ENCODE assay signal across 8 mouse cellular contexts in genomic region chr7:127966371-127966918, GRCm38 (mm10). TPM values are rescaled to one million over a fixed set of nuclear protein-coding genes. Genes with fewer than 3 reads are reported as not detected.
DNase-seq lines count a peak whose midpoint lies in the region; ATAC-seq lines count a peak whose summit lies in the region.

No protein-coding gene starts in this region.

- peak; percentile 25 to 28 for DNase-seq in spleen, postnatal 10 days (ENCODE audit: low spot score in 2 of 2)
- no peak for DNase-seq in spleen, adult 18-20 months
- DNase-seq in cerebellum, postnatal 25 days, result peak; percentile 20 to 23
- no peak for DNase-seq in liver, embryonic 13.5 days
- DNase-seq in thymus, postnatal 0 days (ENCODE audit: low spot score), result peak; percentile 40
- no peak for DNase-seq in gastrocnemius, postnatal 4 days (ENCODE audit: low spot score in 2 of 2)

- ATAC-seq in heart, embryonic 14.5 days (ENCODE audit: insufficient number of reproducible peaks, insufficient read depth, low FRiP score, low read depth), result no peak
- ATAC-seq in liver, embryonic 13.5 days (ENCODE audit: low read depth), result no peak
- ATAC-seq in megakaryocyte progenitor cell, adult 5-6 weeks (replicated peaks; ENCODE audit: poor library complexity), result no peak

- no peaks in the 10 kb centered on the region for H3K9me3 ChIP-seq in heart, embryonic 14.5 days (ENCODE audit: control insufficient read depth, low read length)
- H3K9me3 ChIP-seq in liver, embryonic 13.5 days (replicated peaks), result no peaks in the 10 kb centered on the region

- H3K36me3 ChIP-seq in heart, embryonic 14.5 days (ENCODE audit: control insufficient read depth, insufficient read depth, low read length), result peaks cover 22% of the 10 kb centered on the region
- H3K36me3 ChIP-seq in liver, embryonic 13.5 days, result peaks cover 26% of the 10 kb centered on the region

- no peaks in the 10 kb centered on the region for H3K27me3 ChIP-seq in heart, embryonic 14.5 days (ENCODE audit: control insufficient read depth, insufficient read depth, low read length)
- no peaks in the 10 kb centered on the region for H3K27me3 ChIP-seq in liver, embryonic 13.5 days

- H3K27ac ChIP-seq in heart, embryonic 14.5 days (replicated peaks in 1 of 2; ENCODE audit: control insufficient read depth in 1 of 2, insufficient read depth in 1 of 2, low read depth in 2 of 2, low read length in 2 of 2), result peak overlapping the region; percentile 93 to 98
- H3K27ac ChIP-seq in liver, embryonic 13.5 days, result peak overlapping the region; percentile 93

- peak overlapping the region; percentile 73 for H3K4me2 ChIP-seq in heart, embryonic 14.5 days (ENCODE audit: low read length)
- peak overlapping the region; percentile 87 for H3K4me2 ChIP-seq in liver, embryonic 13.5 days

- H3K4me3 ChIP-seq in heart, embryonic 14.5 days (ENCODE audit: control insufficient read depth in 1 of 2, insufficient read depth in 1 of 2, low read depth in 1 of 2, low read length in 2 of 2), result peak overlapping the region; percentile 73 to 99
- H3K4me3 ChIP-seq in liver, embryonic 13.5 days (replicated peaks), result peak overlapping the region; percentile 88

- peaks cover 6 to 18% of the 10 kb centered on the region in 2 experiments for H3K4me1 ChIP-seq in heart, embryonic 14.5 days (ENCODE audit: control insufficient read depth in 2 of 2, insufficient read depth in 2 of 2, low read length in 2 of 2)
- peaks cover 38% of the 10 kb centered on the region for H3K4me1 ChIP-seq in liver, embryonic 13.5 days (replicated peaks)

- 8% methylated on average over 10 of the region's 10 CpGs for WGBS in heart, embryonic 14.5 days
- 22% methylated on average over 10 of the region's 10 CpGs for WGBS in liver, embryonic 13.5 days (ENCODE audit: insufficient replicate concordance)

- peak overlapping the region; percentile 99 for H3K9ac ChIP-seq in heart, embryonic 14.5 days (ENCODE audit: low read length)
- peak overlapping the region; percentile 89 for H3K9ac ChIP-seq in liver, embryonic 13.5 days

RNA-seq across cellular contexts. Expression of gene Fus, which starts 0.8 kb away (rescaled TPM):
- 40.6 and 41.0 TPM in 2 replicates for polyA plus RNA-seq in heart, embryonic 14.5 days (2014; fragmentation: Nextera tagmentation; extraction: Ambion mirVana)
- polyA plus RNA-seq in liver, embryonic 13.5 days (2015; fragmentation: Nextera tagmentation; extraction: Ambion mirVana), result 160 and 170 TPM in 2 replicates
- 178 and 286 TPM in 2 replicates for polyA plus RNA-seq in thymus, postnatal 0 days (2015; fragmentation: Nextera tagmentation; extraction: Ambion mirVana)
- 100 to 1,000 TPM; 287 to 354 TPM for total RNA-seq in gastrocnemius, postnatal 4 days (2021)
- 180 and 190 TPM in 2 replicates for total RNA-seq in megakaryocyte progenitor cell, adult 5-6 weeks (2015)
- 27.2 and 49.5 TPM in 2 replicates for total RNA-seq in megakaryocyte progenitor cell, adult 5-6 weeks (2017)

RNA-seq across cellular contexts. Expression of gene Prss36, which starts 19.9 kb away (rescaled TPM):
- 9.2 and 10.1 TPM in 2 replicates for polyA plus RNA-seq in heart, embryonic 14.5 days (2014; fragmentation: Nextera tagmentation; extraction: Ambion mirVana)
- 4.0 and 4.1 TPM in 2 replicates for polyA plus RNA-seq in liver, embryonic 13.5 days (2015; fragmentation: Nextera tagmentation; extraction: Ambion mirVana)
- 7.8 and 11.1 TPM in 2 replicates for polyA plus RNA-seq in thymus, postnatal 0 days (2015; fragmentation: Nextera tagmentation; extraction: Ambion mirVana)
- 1 to 10 TPM; 7.6 to 8.9 TPM for total RNA-seq in gastrocnemius, postnatal 4 days (2021)
- total RNA-seq in megakaryocyte progenitor cell, adult 5-6 weeks (2015), result 1.5 and 2.3 TPM in 2 replicates
- total RNA-seq in megakaryocyte progenitor cell, adult 5-6 weeks (2017), result 0.75 and 7.2 TPM in 2 replicates

RNA-seq across cellular contexts. Expression of gene Pycard, which starts 27.2 kb away (rescaled TPM):
- polyA plus RNA-seq in heart, embryonic 14.5 days (2014; fragmentation: Nextera tagmentation; extraction: Ambion mirVana), result 58.6 and 59.9 TPM in 2 replicates
- 23.7 and 31.2 TPM in 2 replicates for polyA plus RNA-seq in liver, embryonic 13.5 days (2015; fragmentation: Nextera tagmentation; extraction: Ambion mirVana)
- polyA plus RNA-seq in thymus, postnatal 0 days (2015; fragmentation: Nextera tagmentation; extraction: Ambion mirVana), result 372 and 387 TPM in 2 replicates
- total RNA-seq in gastrocnemius, postnatal 4 days (2021), result 10 to 100 TPM; 16.0 to 21.7 TPM
- 142 and 147 TPM in 2 replicates for total RNA-seq in megakaryocyte progenitor cell, adult 5-6 weeks (2015)
- 20.8 and 26.9 TPM in 2 replicates for total RNA-seq in megakaryocyte progenitor cell, adult 5-6 weeks (2017)

RNA-seq across cellular contexts. Expression of gene Prss8, which starts 36.5 kb away (rescaled TPM):
- polyA plus RNA-seq in heart, embryonic 14.5 days (2014; fragmentation: Nextera tagmentation; extraction: Ambion mirVana), result 0.23 and 0.62 TPM in 2 replicates
- 5.8 and 6.4 TPM in 2 replicates for polyA plus RNA-seq in liver, embryonic 13.5 days (2015; fragmentation: Nextera tagmentation; extraction: Ambion mirVana)
- 2.9 and 3.3 TPM in 2 replicates for polyA plus RNA-seq in thymus, postnatal 0 days (2015; fragmentation: Nextera tagmentation; extraction: Ambion mirVana)
- total RNA-seq in gastrocnemius, postnatal 4 days (2021), result not detected
- total RNA-seq in megakaryocyte progenitor cell, adult 5-6 weeks (2015), result not detected in 2 replicates
- not detected in 2 replicates for total RNA-seq in megakaryocyte progenitor cell, adult 5-6 weeks (2017)

RNA-seq across cellular contexts. Expression of gene Trim72, which starts 37.3 kb away (rescaled TPM):
- polyA plus RNA-seq in heart, embryonic 14.5 days (2014; fragmentation: Nextera tagmentation; extraction: Ambion mirVana), result 0.38 and 0.54 TPM in 2 replicates
- polyA plus RNA-seq in liver, embryonic 13.5 days (2015; fragmentation: Nextera tagmentation; extraction: Ambion mirVana), result not detected in 2 replicates
- polyA plus RNA-seq in thymus, postnatal 0 days (2015; fragmentation: Nextera tagmentation; extraction: Ambion mirVana), result not detected in 2 replicates
- 100 to 1,000 TPM; 254 to 296 TPM for total RNA-seq in gastrocnemius, postnatal 4 days (2021)
- not detected in 2 replicates for total RNA-seq in megakaryocyte progenitor cell, adult 5-6 weeks (2015)
- not detected in 2 replicates for total RNA-seq in megakaryocyte progenitor cell, adult 5-6 weeks (2017)

Comparison
In these comparisons a context has a peak if more than half of its experiments do, and no peak if none do; other contexts are left out.
1. DNase-seq: peak in spleen, postnatal 10 days (2 of 2), cerebellum, postnatal 25 days (2 of 2) and thymus, postnatal 0 days (single experiment); none in spleen, adult 18-20 months (0 of 2), liver, embryonic 13.5 days (single experiment) and gastrocnemius, postnatal 4 days (0 of 2).